Mouse (Mus musculus): ENCODE results near the gene Rfwd3. TPM values are rescaled to one million over a fixed set of nuclear protein-coding genes. Genes with fewer than 3 reads are reported as not detected.
A peak's percentile ranks its signal among the peaks of the same experiment; 100 is the strongest.
"Not testable (repeated sequence)": the region's sequence is repeated elsewhere in the genome, so short reads cannot be mapped to it uniquely, and the experiment has no call there.

Rfwd3 gene
- total and polyA plus RNA-seq, 3 experiments = 13.6 to 54.4 (median 50.1) TPM

- no peak for DNase-seq
These were observed 9.4 kb downstream of the Rfwd3 start for GRCm38 (mm10) chr8:111290586-111290985.

- DNase-seq = no peak
These were observed 14.4 kb downstream of the Rfwd3 start for GRCm38 (mm10) chr8:111285603-111286002.

GRCm38 (mm10) chr8:111282093-111282492 is 17.9 kb downstream of the Rfwd3 start:
- no peak for DNase-seq

- no peak for DNase-seq
These were observed 31.7 kb downstream of the Rfwd3 start for GRCm38 (mm10) chr8:111268277-111268676.

- not testable (repeated sequence) for DNase-seq
These were observed 33.9 kb downstream of the Rfwd3 start for GRCm38 (mm10) chr8:111266161-111266560.

GRCm38 (mm10) chr8:111264693-111265220 is 35.3 kb downstream of the Rfwd3 start:
- no peak for DNase-seq

GRCm38 (mm10) chr8:111261981-111262381 is 38.0 kb downstream of the Rfwd3 start:
- DNase-seq = no peak

GRCm38 (mm10) chr8:111260251-111260650 is 39.8 kb downstream of the Rfwd3 start:
- DNase-seq = no peak

- no peak for DNase-seq
These were observed 40.6 kb downstream of the Rfwd3 start for GRCm38 (mm10) chr8:111259408-111259741.

- DNase-seq = peak; percentile 97
These were observed 41.2 kb downstream of the Rfwd3 start, which contains the start of gene Glg1 for GRCm38 (mm10) chr8:111258631-111259407. Gene Glg1 (minus strand): TSS chr8:111259216.

- no peak for DNase-seq
These were observed 41.9 kb downstream of the Rfwd3 start for GRCm38 (mm10) chr8:111258010-111258630.

- DNase-seq = no peak
These were observed 47.4 kb downstream of the Rfwd3 start for GRCm38 (mm10) chr8:111252487-111253112.

GRCm38 (mm10) chr8:111250111-111250510 is 49.9 kb downstream of the Rfwd3 start:
- DNase-seq = no peak

- no peak for DNase-seq
These were observed 51.9 kb downstream of the Rfwd3 start for GRCm38 (mm10) chr8:111248136-111248535.

GRCm38 (mm10) chr8:111246864-111247263 is 53.2 kb downstream of the Rfwd3 start:
- DNase-seq = not testable (repeated sequence)

GRCm38 (mm10) chr8:111246287-111246830 is 53.7 kb downstream of the Rfwd3 start:
- DNase-seq = no peak

GRCm38 (mm10) chr8:111237301-111237700 is 62.7 kb downstream of the Rfwd3 start:
- peak; percentile 69 for DNase-seq

- DNase-seq = no peak
These were observed 66.3 kb downstream of the Rfwd3 start for GRCm38 (mm10) chr8:111233730-111234129.

- DNase-seq = no peak
These were observed 75.9 kb downstream of the Rfwd3 start for GRCm38 (mm10) chr8:111224153-111224552.
